Mouse (Mus musculus) thymus, postnatal 36 days (tissue): ENCODE results near the gene Srrm1.

Experiments
- DNase-seq, 2 experiments: peaks; one replicate each; pipeline ENCODE4 v3.0.0; 2022; ENCODE audit warnings: mixed read lengths in 2 of 2

The Srrm1 gene

GRCm38 (mm10) chr4:135271881-135272616 is 81.1 kb downstream of the Srrm1 start:
- DNase-seq: peak; percentile 61 to 71

GRCm38 (mm10) chr4:135271419-135271828 is 81.7 kb downstream of the Srrm1 start:
- peak in 1 of 2 experiments; percentile 25 for DNase-seq
